Mouse (Mus musculus) lung, postnatal 0 days (tissue): Measurements from ENCODE around the gene Gm11627.

Experiments used
- CTCF ChIP-seq: IDR thresholded peaks from 2 replicates; pipeline ENCODE4 v1.5.1; 2016; ENCODE audit warnings: antibody characterized with exemption, mild to moderate bottlenecking
- EP300 ChIP-seq: IDR thresholded peaks from 2 replicates; pipeline ENCODE4 v1.6.1; 2016; ENCODE audit warnings: antibody characterized with exemption, mild to moderate bottlenecking, control low read depth

- TF ChIP-seq EP300, result no peak
- TF ChIP-seq CTCF, result no peak
These were observed 48.1 kb upstream of the Gm11627 start for GRCm38 (mm10) chr11:102627171-102627931.
